In the genomic region with DNA sequence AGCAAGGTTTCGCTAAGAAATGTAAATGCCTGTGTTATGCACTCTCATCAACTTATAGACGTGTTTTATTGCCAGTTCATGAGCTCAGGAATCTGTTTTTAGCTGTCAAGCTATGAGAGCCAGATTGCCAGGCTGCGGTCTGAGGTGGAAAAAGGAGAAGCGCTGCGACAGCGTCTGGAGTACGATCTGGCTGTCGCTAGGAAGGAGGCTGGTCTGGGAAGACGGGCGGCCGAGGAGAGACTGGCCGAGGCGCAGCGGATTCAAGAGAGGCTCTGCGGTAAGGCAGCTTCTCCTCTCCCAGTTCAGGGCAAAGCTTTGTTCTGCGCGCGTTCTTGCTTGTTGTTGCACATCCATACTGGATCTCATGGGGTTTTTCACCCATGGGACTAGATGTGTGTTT, we compare ENCODE assay signal across 11 mouse cellular contexts. TPM values are rescaled to one million over a fixed set of nuclear protein-coding genes. Genes with fewer than 3 reads are reported as not detected.
DNase-seq lines count a peak whose midpoint lies in the region; ATAC-seq and TF ChIP-seq lines count a peak whose summit lies in the region.
"Had no signal": no experiment of that assay in that cellular context is flagged by ENCODE, and none has a peak within 500 bp of the region (broad histone marks: within the 10 kb centered on the region; RNA-seq: fewer than 3 reads in every experiment).

No protein-coding gene starts in this region.

- no peak overlapping the region for H3K27ac ChIP-seq in heart, embryonic 15.5 days
- H3K27ac ChIP-seq in neural tube, embryonic 15.5 days (replicated peaks) = no peak overlapping the region
- no peak overlapping the region for H3K27ac ChIP-seq in stomach, embryonic 16.5 days (ENCODE audit: low read length)
- no peak overlapping the region for H3K27ac ChIP-seq in liver, postnatal 0 days (ENCODE audit: low read depth)
- H3K27ac ChIP-seq: macrophage had no signal

- intact Hi-C loops in heart, postnatal 14 days (cut with DNase I) = no loop called here

- H3K4me1 ChIP-seq in heart, embryonic 15.5 days (replicated peaks) = no peaks in the 10 kb centered on the region
- H3K4me1 ChIP-seq in neural tube, embryonic 15.5 days = no peaks in the 10 kb centered on the region
- no peaks in the 10 kb centered on the region for H3K4me1 ChIP-seq in stomach, embryonic 16.5 days (ENCODE audit: control insufficient read depth, insufficient read depth, low read length)
- no peaks in the 10 kb centered on the region for H3K4me1 ChIP-seq in liver, postnatal 0 days (ENCODE audit: insufficient read depth)

- H3K9me3 ChIP-seq in heart, embryonic 15.5 days (replicated peaks) = no peaks in the 10 kb centered on the region
- H3K9me3 ChIP-seq in neural tube, embryonic 15.5 days (replicated peaks) = no peaks in the 10 kb centered on the region
- no peaks in the 10 kb centered on the region for H3K9me3 ChIP-seq in stomach, embryonic 16.5 days (replicated peaks; ENCODE audit: control insufficient read depth, low read length)
- no peaks in the 10 kb centered on the region for H3K9me3 ChIP-seq in liver, postnatal 0 days (ENCODE audit: low read length)

- TF ChIP-seq EP300 in liver, postnatal 0 days (IDR thresholded peaks at IDR 0.05; ENCODE audit: low read depth) = no peak

- no peak for ATAC-seq in heart, embryonic 15.5 days (replicated peaks; ENCODE audit: insufficient number of reproducible peaks, insufficient read depth, low FRiP score, low read depth)
- no peak for ATAC-seq in neural tube, embryonic 15.5 days (ENCODE audit: low FRiP score)
- ATAC-seq in stomach, embryonic 16.5 days (ENCODE audit: insufficient read depth, low FRiP score) = no peak
- no peak for ATAC-seq in liver, postnatal 0 days

- H3K4me3 ChIP-seq in heart, embryonic 15.5 days = no peak overlapping the region
- H3K4me3 ChIP-seq in neural tube, embryonic 15.5 days (replicated peaks) = no peak overlapping the region
- no peak overlapping the region for H3K4me3 ChIP-seq in stomach, embryonic 16.5 days (replicated peaks; ENCODE audit: low read length)
- no peak overlapping the region for H3K4me3 ChIP-seq in liver, postnatal 0 days (ENCODE audit: low read depth, low read length)

- H3K9ac ChIP-seq in heart, embryonic 15.5 days = peak overlapping the region; percentile 10; the same call in 1 of the 2 replicates
- no peak overlapping the region for H3K9ac ChIP-seq in neural tube, embryonic 15.5 days (replicated peaks)
- H3K9ac ChIP-seq in stomach, embryonic 16.5 days (ENCODE audit: low read length) = no peak overlapping the region
- H3K9ac ChIP-seq in liver, postnatal 0 days (replicated peaks) = no peak overlapping the region

- no peak for TF ChIP-seq CTCF in liver, postnatal 0 days (IDR thresholded peaks at IDR 0.05; ENCODE audit: low read depth)

- H3K27me3 ChIP-seq in heart, embryonic 15.5 days = no peaks in the 10 kb centered on the region
- no peaks in the 10 kb centered on the region for H3K27me3 ChIP-seq in neural tube, embryonic 15.5 days (replicated peaks)
- no peaks in the 10 kb centered on the region for H3K27me3 ChIP-seq in stomach, embryonic 16.5 days (ENCODE audit: control insufficient read depth, insufficient read depth, low read length)
- no peaks in the 10 kb centered on the region for H3K27me3 ChIP-seq in liver, postnatal 0 days (ENCODE audit: insufficient read depth, low read length)

- H3K4me2 ChIP-seq in heart, embryonic 15.5 days = peak overlapping the region; percentile 40
- H3K4me2 ChIP-seq in neural tube, embryonic 15.5 days = peak overlapping the region; percentile 13; the same call in 1 of the 2 replicates
- H3K4me2 ChIP-seq in stomach, embryonic 16.5 days (ENCODE audit: low read depth, low read length) = peak overlapping the region; percentile 28
- no peak overlapping the region for H3K4me2 ChIP-seq in liver, postnatal 0 days (ENCODE audit: low read depth, low read length)

- DNase-seq in heart, postnatal 14 days = no peak
- DNase-seq in neural tube, embryonic 10.5 days (ENCODE audit: extremely low spot score, low spot score) = no peak
- peak; percentile 13 to 23 for DNase-seq in layer of hippocampus, postnatal 25 days (ENCODE audit: extremely low spot score in 1 of 2, low spot score in 1 of 2)
- no peak for DNase-seq in liver, postnatal 0 days
- no peak for DNase-seq in thymus, adult 18-20 months
- DNase-seq: cerebellum, adult 11-12 months; heart, postnatal 10 days had no signal

- no peaks in the 10 kb centered on the region for H3K36me3 ChIP-seq in heart, embryonic 15.5 days
- H3K36me3 ChIP-seq in neural tube, embryonic 15.5 days = no peaks in the 10 kb centered on the region
- H3K36me3 ChIP-seq in stomach, embryonic 16.5 days (ENCODE audit: control insufficient read depth, insufficient read depth, low read length) = no peaks in the 10 kb centered on the region
- H3K36me3 ChIP-seq in liver, postnatal 0 days (replicated peaks; ENCODE audit: insufficient read depth, low read length) = no peaks in the 10 kb centered on the region

- WGBS in heart, embryonic 15.5 days = 36% methylated on average over 18 of the region's 18 CpGs
- 65% methylated on average over 18 of the region's 18 CpGs for WGBS in neural tube, embryonic 15.5 days
- 44% methylated on average over 18 of the region's 18 CpGs for WGBS in stomach, embryonic 16.5 days
- WGBS in liver, postnatal 0 days (ENCODE audit: insufficient replicate concordance) = 61% methylated on average over 18 of the region's 18 CpGs

RNA-seq across cellular contexts. Expression of a gene that starts 24.2 kb away (rescaled TPM):
- polyA plus RNA-seq in heart, embryonic 15.5 days (2015; fragmentation: Nextera tagmentation; extraction: Ambion mirVana) = 3.3 and 3.6 TPM in 2 replicates
- 1 to 10 TPM; 1.2 to 1.3 TPM for total RNA-seq in heart, postnatal 14 days (2021)
- 3.4 and 3.7 TPM in 2 replicates for polyA plus RNA-seq in neural tube, embryonic 15.5 days (2015; fragmentation: Nextera tagmentation; extraction: Ambion mirVana)
- total RNA-seq in layer of hippocampus, postnatal 25 days (2021) = 1 to 10 TPM; 3.0 TPM
- polyA plus RNA-seq in stomach, embryonic 16.5 days (2015; fragmentation: Nextera tagmentation; extraction: Ambion mirVana) = 3.7 and 4.2 TPM in 2 replicates
- polyA plus RNA-seq in liver, postnatal 0 days (2015; fragmentation: Nextera tagmentation; extraction: Ambion mirVana) = 0.47 and 0.60 TPM in 2 replicates

Comparison
In these comparisons a context has a peak if more than half of its experiments do, and no peak if none do; other contexts are left out.
1. DNase-seq: peak in layer of hippocampus, postnatal 25 days (2 of 2); none in heart, postnatal 14 days (0 of 2), neural tube, embryonic 10.5 days (single experiment), liver, postnatal 0 days (single experiment) and thymus, adult 18-20 months (0 of 2).